Mouse (Mus musculus): Measurements from ENCODE around the gene Tyw3.

GRCm38 (mm10) chr3:154528973-154529372 lies 67.9 kb downstream of the Tyw3 start:
- TF ChIP-seq MYOD1 (IDR thresholded peaks at IDR 0.05; ENCODE audit: control insufficient read depth in 1 of 3, insufficient read length in 2 of 3, low read depth in 2 of 3) (no peak), MAX (IDR thresholded peaks at IDR 0.05; ENCODE audit: low read depth) (no peak), CEBPB (IDR thresholded peaks at IDR 0.05; ENCODE audit: insufficient read depth, poor library complexity, severe bottlenecking) (no peak), MYOG (IDR thresholded peaks at IDR 0.05; ENCODE audit: control insufficient read depth in 1 of 3, insufficient read depth in 1 of 3, insufficient read length in 2 of 3, low read depth in 2 of 3) (no peak), POLR2A (IDR thresholded peaks at IDR 0.05; ENCODE audit: insufficient read length, low read depth) (no peak), TCF12 (IDR thresholded peaks at IDR 0.05; ENCODE audit: insufficient read depth, poor library complexity, severe bottlenecking) (no peak), USF1 (IDR thresholded peaks at IDR 0.05; ENCODE audit: low read depth) (no peak), E2F4 (IDR thresholded peaks at IDR 0.05; ENCODE audit: insufficient read depth) (no peak), TCF3 (IDR thresholded peaks at IDR 0.05; ENCODE audit: insufficient read length, low read depth) (no peak), REST (IDR thresholded peaks at IDR 0.05; ENCODE audit: insufficient read depth, insufficient read length) (no peak), POLR2AphosphoS2 (IDR thresholded peaks at IDR 0.05; ENCODE audit: insufficient read length, low read depth) (no peak)

Measured in myocyte (in vitro differentiated cells).